Mouse (Mus musculus): Measurements from ENCODE around the gene Specc1. TPM values are rescaled to one million over a fixed set of nuclear protein-coding genes. Genes with fewer than 3 reads are reported as not detected.

Specc1 gene
- polyA plus RNA-seq, 1 experiment: 79.7 TPM

GRCm38 (mm10) chr11:62194217-62194616 is 237.7 kb downstream of the Specc1 start:
- no peak for DNase-seq
- TF ChIP-seq POLR2A (IDR thresholded peaks at IDR 0.05; ENCODE audit: borderline replicate concordance, insufficient read depth, low read length) (no peak), CTCF (IDR thresholded peaks at IDR 0.05; ENCODE audit: borderline replicate concordance, insufficient read depth, low read depth, low read length) (no peak)
- no peaks in the 10 kb centered on the region for H3K27me3 ChIP-seq (ENCODE audit: control insufficient read depth, insufficient read depth, low read length)
- H3K27ac ChIP-seq (ENCODE audit: insufficient read depth, low read length): no peak overlapping the region
- H3K4me3 ChIP-seq (replicated peaks; ENCODE audit: insufficient read depth, low read depth, low read length): no peak overlapping the region
- H3K4me1 ChIP-seq (ENCODE audit: control insufficient read depth, insufficient read depth, low read length): no peaks in the 10 kb centered on the region

DNA sequence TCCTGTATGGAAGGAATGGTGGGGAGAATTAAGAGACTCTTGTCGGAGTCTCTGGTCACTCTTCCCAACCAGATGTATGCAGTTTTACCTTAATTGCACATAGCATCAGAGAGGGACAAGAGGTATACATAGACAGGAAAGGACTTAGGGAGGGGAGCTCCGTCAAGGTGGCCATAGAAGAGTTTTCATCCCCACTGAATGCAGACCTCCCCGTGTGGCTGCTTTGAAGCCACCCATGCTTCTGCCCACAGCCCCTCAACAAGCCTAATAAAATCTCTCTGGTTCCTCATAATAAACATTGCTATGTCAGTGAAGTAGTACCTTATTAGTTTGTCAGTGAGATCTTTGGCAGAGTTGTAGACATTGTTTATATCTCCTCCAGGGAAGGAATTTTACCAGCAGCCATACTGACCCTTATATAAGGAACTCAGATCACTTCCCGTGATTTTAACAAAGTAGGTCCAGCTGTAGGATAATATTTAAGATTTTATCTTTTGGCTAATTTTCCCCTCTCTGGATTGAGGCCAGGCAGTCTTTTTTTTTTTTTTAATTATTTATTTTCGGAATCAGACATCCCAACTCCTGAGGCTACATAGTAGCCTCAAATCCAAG is 244.4 kb downstream of the Specc1 start:
- no peak overlapping the region for H3K27ac ChIP-seq (ENCODE audit: insufficient read depth, low read length)
- TF ChIP-seq POLR2A (IDR thresholded peaks at IDR 0.05; ENCODE audit: borderline replicate concordance, insufficient read depth, low read length) (no peak), CTCF (IDR thresholded peaks at IDR 0.05; ENCODE audit: borderline replicate concordance, insufficient read depth, low read depth, low read length) (no peak)
- H3K4me1 ChIP-seq (ENCODE audit: control insufficient read depth, insufficient read depth, low read length): no peaks in the 10 kb centered on the region
- DNase-seq: no peak
- no peaks in the 10 kb centered on the region for H3K27me3 ChIP-seq (ENCODE audit: control insufficient read depth, insufficient read depth, low read length)
- H3K4me3 ChIP-seq (replicated peaks; ENCODE audit: insufficient read depth, low read depth, low read length): no peak overlapping the region
- WGBS: 83% methylated on average over 5 of the region's 5 CpGs

- H3K4me3 ChIP-seq (replicated peaks; ENCODE audit: insufficient read depth, low read depth, low read length): no peak overlapping the region
- H3K4me1 ChIP-seq (ENCODE audit: control insufficient read depth, insufficient read depth, low read length): no peaks in the 10 kb centered on the region
- H3K27me3 ChIP-seq (ENCODE audit: control insufficient read depth, insufficient read depth, low read length): no peaks in the 10 kb centered on the region
- no peak for DNase-seq
- TF ChIP-seq CTCF (IDR thresholded peaks at IDR 0.05; ENCODE audit: borderline replicate concordance, insufficient read depth, low read depth, low read length) (no peak), POLR2A (IDR thresholded peaks at IDR 0.05; ENCODE audit: borderline replicate concordance, insufficient read depth, low read length) (no peak)
- no peak overlapping the region for H3K27ac ChIP-seq (ENCODE audit: insufficient read depth, low read length)
- 97% methylated on average over 1 of the region's 1 CpGs for WGBS
These were observed 246.1 kb downstream of the Specc1 start for GRCm38 (mm10) chr11:62202645-62203044.

DNA sequence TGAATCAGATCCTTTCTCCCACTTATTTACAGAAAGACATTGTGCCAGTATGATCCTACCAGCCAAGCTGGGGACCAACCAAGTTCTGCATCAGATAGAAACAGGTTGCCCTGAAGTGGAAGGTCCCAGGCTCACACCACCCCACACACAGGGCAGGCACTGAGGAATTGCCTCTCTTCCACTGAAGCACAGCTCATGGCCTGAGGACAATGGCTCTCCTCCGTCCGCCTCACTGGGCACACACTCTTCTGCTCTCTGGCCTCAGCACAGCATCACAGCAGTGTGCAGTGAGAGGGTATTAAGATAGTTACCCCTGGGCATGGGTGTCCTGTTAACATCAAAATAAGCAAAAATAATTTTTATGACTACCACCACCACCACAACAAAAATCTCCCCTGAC is 252.5 kb downstream of the Specc1 start:
- Histone ChIP-seq H3K4me3 (replicated peaks; ENCODE audit: insufficient read depth, low read depth, low read length) (no peak overlapping the region), H3K27me3 (ENCODE audit: control insufficient read depth, insufficient read depth, low read length) (no peaks in the 10 kb centered on the region), H3K27ac (ENCODE audit: insufficient read depth, low read length) (no peak overlapping the region), H3K4me1 (ENCODE audit: control insufficient read depth, insufficient read depth, low read length) (peaks cover 6% of the 10 kb centered on the region)
- WGBS: 76% methylated on average over 2 of the region's 2 CpGs
- DNase-seq: no peak
- TF ChIP-seq POLR2A (IDR thresholded peaks at IDR 0.05; ENCODE audit: borderline replicate concordance, insufficient read depth, low read length) (no peak), CTCF (IDR thresholded peaks at IDR 0.05; ENCODE audit: borderline replicate concordance, insufficient read depth, low read depth, low read length) (no peak)

DNA sequence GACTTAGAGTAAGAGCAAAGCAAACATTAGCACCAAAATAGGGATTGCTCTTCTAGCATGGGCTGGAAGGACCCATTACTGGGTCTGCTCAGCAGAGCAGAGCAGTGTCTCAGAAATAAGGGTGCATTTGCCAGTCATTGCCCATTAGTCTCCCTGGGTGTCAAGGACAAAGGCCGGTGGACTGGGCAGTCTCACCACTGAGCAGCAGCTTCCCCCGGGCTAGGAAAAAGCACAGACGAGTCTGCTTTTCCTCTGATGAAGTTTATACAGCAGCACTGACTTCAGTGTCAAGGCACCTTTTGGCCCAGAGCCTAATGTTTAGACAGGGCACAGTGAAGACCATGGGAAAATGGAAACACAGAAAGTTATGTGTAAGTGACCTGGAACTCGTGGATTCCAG is 253.3 kb downstream of the Specc1 start:
- 69% methylated on average over 4 of the region's 4 CpGs for WGBS
- Histone ChIP-seq H3K4me3 (replicated peaks; ENCODE audit: insufficient read depth, low read depth, low read length) (no peak overlapping the region), H3K27ac (ENCODE audit: insufficient read depth, low read length) (no peak overlapping the region), H3K27me3 (ENCODE audit: control insufficient read depth, insufficient read depth, low read length) (no peaks in the 10 kb centered on the region), H3K4me1 (ENCODE audit: control insufficient read depth, insufficient read depth, low read length) (peaks cover 6% of the 10 kb centered on the region)
- TF ChIP-seq POLR2A (IDR thresholded peaks at IDR 0.05; ENCODE audit: borderline replicate concordance, insufficient read depth, low read length) (no peak), CTCF (IDR thresholded peaks at IDR 0.05; ENCODE audit: borderline replicate concordance, insufficient read depth, low read depth, low read length) (no peak)
- no peak for DNase-seq

DNA sequence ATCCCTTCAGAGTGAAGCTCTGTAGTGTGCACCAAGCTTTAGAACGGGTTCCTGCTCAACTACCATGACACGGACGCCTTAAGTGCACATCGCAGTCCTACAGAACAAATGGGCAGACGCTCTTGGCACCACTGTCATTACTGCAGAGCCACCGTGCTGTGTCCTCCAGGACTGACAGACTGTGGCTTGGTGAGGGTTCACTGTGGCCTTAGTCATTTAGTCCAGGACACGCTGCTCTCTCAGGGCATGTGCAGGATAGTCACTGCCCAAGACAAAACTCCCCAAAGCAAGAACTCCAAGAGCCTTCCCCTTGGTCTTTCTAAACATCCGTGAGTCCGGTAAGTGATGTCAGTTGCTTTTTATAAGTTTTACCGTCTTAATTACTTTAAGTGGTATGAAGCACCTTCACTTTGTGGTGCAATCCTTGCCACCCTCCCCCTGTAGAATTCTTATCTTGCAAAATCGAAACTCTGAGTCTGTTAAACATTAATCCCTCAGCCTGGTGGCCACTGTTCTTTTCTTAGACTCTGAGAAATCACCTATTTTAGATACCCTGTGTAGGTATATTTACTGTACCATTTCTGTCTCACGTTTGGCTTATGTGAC is 256.9 kb downstream of the Specc1 start:
- no peak overlapping the region; the same call in 1 of the 2 replicates for H3K27ac ChIP-seq (ENCODE audit: insufficient read depth, low read length)
- H3K4me3 ChIP-seq (replicated peaks; ENCODE audit: insufficient read depth, low read depth, low read length): no peak overlapping the region
- TF ChIP-seq POLR2A (IDR thresholded peaks at IDR 0.05; ENCODE audit: borderline replicate concordance, insufficient read depth, low read length) (no peak), CTCF (IDR thresholded peaks at IDR 0.05; ENCODE audit: borderline replicate concordance, insufficient read depth, low read depth, low read length) (no peak)
- 47% methylated on average over 12 of the region's 12 CpGs for WGBS
- no peaks in the 10 kb centered on the region for H3K27me3 ChIP-seq (ENCODE audit: control insufficient read depth, insufficient read depth, low read length)
- H3K4me1 ChIP-seq (ENCODE audit: control insufficient read depth, insufficient read depth, low read length): peaks cover 6% of the 10 kb centered on the region
- peak; percentile 39 to 58 for DNase-seq

DNA sequence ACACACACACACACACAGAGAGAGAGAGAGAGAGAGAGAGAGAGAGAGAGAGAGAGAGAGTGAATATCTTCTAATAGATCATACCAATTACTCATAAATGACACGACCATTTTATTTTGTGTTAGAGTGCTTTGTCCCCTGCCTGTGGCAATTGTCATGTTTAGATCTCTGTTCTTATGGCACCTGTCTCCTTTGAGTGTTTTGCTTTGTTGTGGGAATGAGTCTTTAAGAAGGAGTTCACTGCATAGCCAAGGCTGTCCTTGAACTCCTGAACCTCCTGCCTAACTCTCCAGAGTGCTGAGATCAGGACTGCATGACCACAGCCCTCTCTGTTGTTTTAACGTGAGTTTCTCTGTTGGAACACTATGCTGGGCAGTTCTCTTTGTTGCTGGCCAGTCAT is 258.5 kb downstream of the Specc1 start:
- Histone ChIP-seq H3K4me1 (ENCODE audit: control insufficient read depth, insufficient read depth, low read length) (peaks cover 6% of the 10 kb centered on the region), H3K27ac (ENCODE audit: insufficient read depth, low read length) (no peak overlapping the region), H3K4me3 (replicated peaks; ENCODE audit: insufficient read depth, low read depth, low read length) (no peak overlapping the region), H3K27me3 (ENCODE audit: control insufficient read depth, insufficient read depth, low read length) (no peaks in the 10 kb centered on the region)
- TF ChIP-seq CTCF (IDR thresholded peaks at IDR 0.05; ENCODE audit: borderline replicate concordance, insufficient read depth, low read depth, low read length) (no peak), POLR2A (IDR thresholded peaks at IDR 0.05; ENCODE audit: borderline replicate concordance, insufficient read depth, low read length) (no peak)
- WGBS: 74% methylated on average over 2 of the region's 2 CpGs
- DNase-seq: no peak

GRCm38 (mm10) chr11:62217751-62218150 is 261.2 kb downstream of the Specc1 start:
- no peaks in the 10 kb centered on the region for H3K27me3 ChIP-seq (ENCODE audit: control insufficient read depth, insufficient read depth, low read length)
- no peak overlapping the region for H3K4me3 ChIP-seq (replicated peaks; ENCODE audit: insufficient read depth, low read depth, low read length)
- TF ChIP-seq POLR2A (IDR thresholded peaks at IDR 0.05; ENCODE audit: borderline replicate concordance, insufficient read depth, low read length) (no peak), CTCF (IDR thresholded peaks at IDR 0.05; ENCODE audit: borderline replicate concordance, insufficient read depth, low read depth, low read length) (no peak)
- no peak for DNase-seq
- no peak overlapping the region for H3K27ac ChIP-seq (ENCODE audit: insufficient read depth, low read length)
- peaks cover 6% of the 10 kb centered on the region for H3K4me1 ChIP-seq (ENCODE audit: control insufficient read depth, insufficient read depth, low read length)
- 78% methylated on average over 6 of the region's 6 CpGs for WGBS
